Comparison of ENCODE assay signal across 15 mouse cellular contexts in the genomic region with DNA sequence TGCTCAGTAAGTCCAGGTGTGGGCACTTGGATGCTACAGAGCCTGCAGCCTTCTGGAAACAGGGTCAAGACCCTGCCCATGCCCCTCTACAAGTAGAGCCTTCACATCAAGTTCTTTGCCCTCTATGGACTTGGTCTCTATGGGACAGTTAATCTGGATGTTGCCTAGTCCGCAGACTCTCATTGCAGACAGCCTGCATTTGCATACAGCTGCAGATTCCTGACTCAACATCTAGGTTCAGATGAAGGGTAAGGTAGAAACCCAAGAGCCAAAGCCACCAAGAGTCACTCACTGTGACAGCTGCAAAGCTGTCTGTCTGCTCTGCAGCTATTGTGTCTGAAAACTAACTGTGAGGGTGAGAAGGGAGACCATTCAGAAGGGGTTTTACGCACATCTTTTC.
DNase-seq lines count a peak whose midpoint lies in the region; ATAC-seq and TF ChIP-seq lines count a peak whose summit lies in the region.
"Had no signal": no experiment of that assay in that cellular context is flagged by ENCODE, and none has a peak within 500 bp of the region (broad histone marks: within the 10 kb centered on the region; RNA-seq: fewer than 3 reads in every experiment).

No protein-coding gene starts in this region.

- peak overlapping the region; percentile 51 for H3K27ac ChIP-seq in heart, embryonic 13.5 days (replicated peaks)
- H3K27ac ChIP-seq in heart, adult 2 months, result no peak overlapping the region
- no peak overlapping the region for H3K27ac ChIP-seq in lung, embryonic 16.5 days (ENCODE audit: low read length)
- no peak overlapping the region for H3K27ac ChIP-seq in cerebellum, adult 2 months (ENCODE audit: insufficient read depth, low read length)
- H3K27ac ChIP-seq: embryonic facial prominence, embryonic 13.5 days; gastrocnemius, adult 2 months; limb, embryonic 13.5 days; liver, embryonic 15.5 days had no signal

- no peak for TF ChIP-seq CTCF in heart, adult 2 months (IDR thresholded peaks at IDR 0.05)
- no peak for TF ChIP-seq CTCF in cerebellum, adult 2 months (IDR thresholded peaks at IDR 0.05; ENCODE audit: borderline replicate concordance, insufficient read depth, low read depth, low read length)

- ATAC-seq in heart, embryonic 13.5 days (ENCODE audit: extremely low read depth, insufficient number of reproducible peaks, low FRiP score, low TSS enrichment), result no peak
- 0 out of 2 replicates have a peak, but pooled peaks have one; percentile 13 for ATAC-seq in lung, embryonic 16.5 days (ENCODE audit: low read depth)
- ATAC-seq: CD4-positive, CD25-positive, alpha-beta regulatory T cell, adult 4 months had no signal

- no peaks in the 10 kb centered on the region for H3K27me3 ChIP-seq in heart, embryonic 13.5 days (replicated peaks)
- no peaks in the 10 kb centered on the region for H3K27me3 ChIP-seq in heart, adult 2 months (ENCODE audit: control insufficient read depth, insufficient read depth, low read length)
- no peaks in the 10 kb centered on the region for H3K27me3 ChIP-seq in lung, embryonic 16.5 days (ENCODE audit: control insufficient read depth, insufficient read depth, low read depth, low read length)
- H3K27me3 ChIP-seq in cerebellum, adult 2 months (ENCODE audit: control insufficient read depth, insufficient read depth, low read length), result no peaks in the 10 kb centered on the region
- H3K27me3 ChIP-seq: embryonic facial prominence, embryonic 13.5 days; limb, embryonic 13.5 days; liver, embryonic 15.5 days had no signal

- no peak for TF ChIP-seq POLR2A in heart, adult 2 months (IDR thresholded peaks at IDR 0.05; ENCODE audit: insufficient read depth, low read depth, low read length)
- TF ChIP-seq POLR2A in cerebellum, adult 2 months (IDR thresholded peaks at IDR 0.05; ENCODE audit: borderline replicate concordance, insufficient read depth, low read length), result no peak

- no peak for DNase-seq in heart, adult 2 months
- DNase-seq in lung, adult 18-20 months, result no peak
- DNase-seq in R1 (ENCODE audit: low read depth, low spot score), result peak; percentile 4
- peak; percentile 30 for DNase-seq in embryo, embryonic 11 days
- no peak for DNase-seq in cerebellum, adult 2 months
- DNase-seq: adrenal gland, postnatal 36 days; cerebellum, postnatal 10 days; gastrocnemius, adult 2 months; heart, adult 11 months had no signal

- peaks cover 62% of the 10 kb centered on the region for H3K4me1 ChIP-seq in heart, embryonic 13.5 days
- H3K4me1 ChIP-seq in heart, adult 2 months (ENCODE audit: control insufficient read depth, insufficient read depth, low read length), result peaks cover 12% of the 10 kb centered on the region
- H3K4me1 ChIP-seq in lung, embryonic 16.5 days (replicated peaks; ENCODE audit: control insufficient read depth, insufficient read depth, low read length), result peaks cover 13% of the 10 kb centered on the region
- H3K4me1 ChIP-seq in cerebellum, adult 2 months (ENCODE audit: control insufficient read depth, insufficient read depth, low read length), result no peaks in the 10 kb centered on the region

- peaks cover 9% of the 10 kb centered on the region for H3K79me2 ChIP-seq in heart, adult 2 months (replicated peaks; ENCODE audit: control insufficient read depth, insufficient read depth, low read length)

- H3K36me3 ChIP-seq in heart, embryonic 13.5 days, result peaks cover 3% of the 10 kb centered on the region; the same call in 1 of the 2 replicates
- H3K36me3 ChIP-seq in heart, adult 2 months (ENCODE audit: control insufficient read depth, insufficient read depth, low read length), result peaks cover 16% of the 10 kb centered on the region
- H3K36me3 ChIP-seq in lung, embryonic 16.5 days (ENCODE audit: control insufficient read depth, insufficient read depth, low read length), result no peaks in the 10 kb centered on the region
- H3K36me3 ChIP-seq: embryonic facial prominence, embryonic 13.5 days; limb, embryonic 13.5 days; liver, embryonic 15.5 days had no signal

- H3K9ac ChIP-seq in heart, embryonic 13.5 days, result 0 out of 2 replicates have a peak overlapping the region, but pooled peaks have one; percentile 16
- no peak overlapping the region for H3K9ac ChIP-seq in heart, adult 2 months (ENCODE audit: low read depth, low read length)
- no peak overlapping the region for H3K9ac ChIP-seq in lung, embryonic 16.5 days (ENCODE audit: low read length)
- H3K9ac ChIP-seq: embryonic facial prominence, embryonic 13.5 days; limb, embryonic 13.5 days; liver, embryonic 15.5 days had no signal

- no peak for TF ChIP-seq EP300 in heart, adult 2 months (IDR thresholded peaks at IDR 0.05; ENCODE audit: insufficient read depth, low read depth, low read length)

- H3K4me2 ChIP-seq in heart, embryonic 13.5 days, result peak overlapping the region; percentile 41
- no peak overlapping the region for H3K4me2 ChIP-seq in lung, embryonic 16.5 days (ENCODE audit: low read depth, low read length)
- H3K4me2 ChIP-seq: embryonic facial prominence, embryonic 13.5 days; limb, embryonic 13.5 days; liver, embryonic 15.5 days had no signal

- intact Hi-C loops in heart, adult 2 months (cut with DNase I), result no loop called here

- H3K9me3 ChIP-seq in heart, embryonic 13.5 days, result no peaks in the 10 kb centered on the region
- H3K9me3 ChIP-seq in lung, embryonic 16.5 days (ENCODE audit: control insufficient read depth, low read length), result no peaks in the 10 kb centered on the region
- H3K9me3 ChIP-seq: embryonic facial prominence, embryonic 13.5 days; limb, embryonic 13.5 days; liver, embryonic 15.5 days had no signal

- WGBS in heart, embryonic 13.5 days, result 69% methylated on average over 2 of the region's 2 CpGs
- 84% methylated on average over 2 of the region's 2 CpGs for WGBS in heart, adult 2 months
- WGBS in lung, embryonic 16.5 days, result 81% methylated on average over 2 of the region's 2 CpGs
- 76% methylated on average over 2 of the region's 2 CpGs for WGBS in cerebellum, adult 2 months

- no peak overlapping the region for H3K4me3 ChIP-seq in heart, embryonic 13.5 days
- no peak overlapping the region for H3K4me3 ChIP-seq in heart, adult 2 months
- no peak overlapping the region for H3K4me3 ChIP-seq in lung, embryonic 16.5 days (ENCODE audit: low read length)
- no peak overlapping the region for H3K4me3 ChIP-seq in cerebellum, adult 2 months (replicated peaks; ENCODE audit: insufficient read depth, low read depth, low read length)
- H3K4me3 ChIP-seq: embryonic facial prominence, embryonic 13.5 days; gastrocnemius, adult 2 months; limb, embryonic 13.5 days; liver, embryonic 15.5 days had no signal

Comparison
In these comparisons a context has a peak if more than half of its experiments do, and no peak if none do; other contexts are left out.
1. DNase-seq: peak in R1 (single experiment) and embryo, embryonic 11 days (single experiment); none in heart, adult 2 months (0 of 2), lung, adult 18-20 months (0 of 2) and cerebellum, adult 2 months (0 of 2).